Mouse (Mus musculus): ENCODE data around the gene Elof1. TPM values are rescaled to one million over a fixed set of nuclear protein-coding genes. Genes with fewer than 3 reads are reported as not detected.
"Not testable (repeated sequence)": the region's sequence is repeated elsewhere in the genome, so short reads cannot be mapped to it uniquely, and the experiment has no call there.

The Elof1 gene
- polyA plus RNA-seq, 1 experiment from 2014 or later, result 192 TPM

GRCm38 (mm10) chr9:22156497-22157245, 39.7 kb upstream of the Elof1 start, which contains the start of gene Pigyl:
Gene Pigyl, plus strand, starts transcription at chr9:22156846.
- peak; percentile 99 for ATAC-seq
- peak within 1 kb of the TSS; percentile 94 for H3K27ac ChIP-seq (ENCODE audit: low read depth, low read length)
- H3K4me1 ChIP-seq (ENCODE audit: control insufficient read depth, insufficient read depth, low read depth, low read length), result peaks cover 12% of the 10 kb centered on the region
- no peaks in the 10 kb centered on the region for H3K36me3 ChIP-seq (ENCODE audit: control insufficient read depth, insufficient read depth, low read length)
- no peaks in the 10 kb centered on the region for H3K9me3 ChIP-seq (ENCODE audit: control insufficient read depth, low read length)
- H3K4me2 ChIP-seq (ENCODE audit: low read length), result peak within 1 kb of the TSS; percentile 71
- H3K27me3 ChIP-seq (replicated peaks; ENCODE audit: control insufficient read depth, insufficient read depth, low read length), result no peaks in the 10 kb centered on the region
- H3K9ac ChIP-seq (ENCODE audit: low read depth, low read length), result peak within 1 kb of the TSS; percentile 86
- under 1% methylated on average over 48 of the region's 65 CpGs for WGBS
- H3K4me3 ChIP-seq (ENCODE audit: low read length), result peak within 1 kb of the TSS; percentile 77

GRCm38 (mm10) chr9:22155614-22156013, 38.6 kb upstream of the Elof1 start:
- 28% methylated on average over 10 of the region's 10 CpGs for WGBS
- no peaks in the 10 kb centered on the region for H3K9me3 ChIP-seq (ENCODE audit: control insufficient read depth, low read length)
- H3K27me3 ChIP-seq (replicated peaks; ENCODE audit: control insufficient read depth, insufficient read depth, low read length), result no peaks in the 10 kb centered on the region
- H3K4me2 ChIP-seq (ENCODE audit: low read length), result peak overlapping the region; percentile 43
- no peaks in the 10 kb centered on the region for H3K36me3 ChIP-seq (ENCODE audit: control insufficient read depth, insufficient read depth, low read length)
- no peak overlapping the region for H3K9ac ChIP-seq (ENCODE audit: low read depth, low read length)
- no peak overlapping the region for H3K27ac ChIP-seq (ENCODE audit: low read depth, low read length)
- H3K4me1 ChIP-seq (ENCODE audit: control insufficient read depth, insufficient read depth, low read depth, low read length), result peaks cover 12% of the 10 kb centered on the region
- ATAC-seq, result no peak
- H3K4me3 ChIP-seq (ENCODE audit: low read length), result no peak overlapping the region

DNA sequence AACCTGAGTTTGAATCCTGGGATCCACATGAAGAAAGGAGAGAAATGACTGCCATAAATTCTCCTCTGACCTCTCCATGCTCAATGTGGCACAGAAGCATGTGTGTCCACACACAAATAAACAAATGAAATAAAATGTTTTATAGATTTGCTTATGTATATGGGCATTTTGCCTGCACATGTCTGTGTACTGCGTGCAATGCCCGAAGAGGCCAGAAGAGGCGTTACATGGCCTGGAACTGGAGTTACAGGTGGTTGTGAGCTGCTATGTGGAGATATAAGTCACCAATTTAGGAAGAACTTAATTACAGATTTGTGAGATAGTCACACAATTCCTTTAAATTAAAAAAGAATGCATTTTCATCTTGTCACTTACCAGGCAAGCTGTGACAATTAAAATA, 36.8 kb upstream of the Elof1 start:
- no peak for ATAC-seq
- Histone ChIP-seq H3K36me3 (ENCODE audit: control insufficient read depth, insufficient read depth, low read length) (no peaks in the 10 kb centered on the region), H3K9me3 (ENCODE audit: control insufficient read depth, low read length) (no peaks in the 10 kb centered on the region), H3K27me3 (replicated peaks; ENCODE audit: control insufficient read depth, insufficient read depth, low read length) (no peaks in the 10 kb centered on the region), H3K27ac (ENCODE audit: low read depth, low read length) (no peak overlapping the region), H3K9ac (ENCODE audit: low read depth, low read length) (no peak overlapping the region), H3K4me2 (ENCODE audit: low read length) (no peak overlapping the region), H3K4me3 (ENCODE audit: low read length) (no peak overlapping the region), H3K4me1 (ENCODE audit: control insufficient read depth, insufficient read depth, low read depth, low read length) (peaks cover 12% of the 10 kb centered on the region)
- WGBS, result 91% methylated on average over 3 of the region's 3 CpGs

DNA sequence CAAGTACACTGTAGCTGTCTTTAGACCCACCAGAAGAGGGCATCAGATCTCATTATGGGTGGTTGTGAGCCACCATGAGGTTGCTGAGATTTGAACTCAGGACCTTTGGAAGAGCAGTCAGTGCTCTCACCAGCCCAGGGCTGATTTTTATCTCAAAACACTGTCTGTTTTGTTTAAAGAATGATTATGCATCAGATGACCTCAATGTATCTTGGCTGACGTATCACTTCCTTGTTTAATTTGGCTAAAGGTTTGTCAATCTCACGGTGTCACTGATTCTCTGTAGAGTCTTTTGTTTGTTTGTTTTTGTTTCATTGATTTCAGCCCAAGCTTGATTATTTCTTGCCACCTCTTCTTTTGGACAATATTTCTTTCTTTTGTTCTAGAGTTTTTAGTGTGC, 34.0 kb upstream of the Elof1 start:
- ATAC-seq, result no peak
- Histone ChIP-seq H3K9me3 (ENCODE audit: control insufficient read depth, low read length) (no peaks in the 10 kb centered on the region), H3K4me3 (ENCODE audit: low read length) (no peak overlapping the region), H3K4me2 (ENCODE audit: low read length) (no peak overlapping the region), H3K36me3 (ENCODE audit: control insufficient read depth, insufficient read depth, low read length) (no peaks in the 10 kb centered on the region), H3K27me3 (replicated peaks; ENCODE audit: control insufficient read depth, insufficient read depth, low read length) (no peaks in the 10 kb centered on the region), H3K9ac (ENCODE audit: low read depth, low read length) (no peak overlapping the region), H3K27ac (ENCODE audit: low read depth, low read length) (no peak overlapping the region), H3K4me1 (ENCODE audit: control insufficient read depth, insufficient read depth, low read depth, low read length) (no peaks in the 10 kb centered on the region)
- WGBS, result 81% methylated on average over 2 of the region's 2 CpGs

- not testable (repeated sequence) for H3K4me1 ChIP-seq (ENCODE audit: control insufficient read depth, insufficient read depth, low read depth, low read length); H3K27me3 ChIP-seq (replicated peaks; ENCODE audit: control insufficient read depth, insufficient read depth, low read length); ATAC-seq; H3K27ac ChIP-seq (ENCODE audit: low read depth, low read length); H3K9me3 ChIP-seq (ENCODE audit: control insufficient read depth, low read length); H3K36me3 ChIP-seq (ENCODE audit: control insufficient read depth, insufficient read depth, low read length); H3K4me3 ChIP-seq (ENCODE audit: low read length); H3K9ac ChIP-seq (ENCODE audit: low read depth, low read length); H3K4me2 ChIP-seq (ENCODE audit: low read length)
- WGBS, result 84% methylated on average over 7 of the region's 7 CpGs
Measured at GRCm38 (mm10) chr9:22150249-22150693, 33.3 kb upstream of the Elof1 start.

DNA sequence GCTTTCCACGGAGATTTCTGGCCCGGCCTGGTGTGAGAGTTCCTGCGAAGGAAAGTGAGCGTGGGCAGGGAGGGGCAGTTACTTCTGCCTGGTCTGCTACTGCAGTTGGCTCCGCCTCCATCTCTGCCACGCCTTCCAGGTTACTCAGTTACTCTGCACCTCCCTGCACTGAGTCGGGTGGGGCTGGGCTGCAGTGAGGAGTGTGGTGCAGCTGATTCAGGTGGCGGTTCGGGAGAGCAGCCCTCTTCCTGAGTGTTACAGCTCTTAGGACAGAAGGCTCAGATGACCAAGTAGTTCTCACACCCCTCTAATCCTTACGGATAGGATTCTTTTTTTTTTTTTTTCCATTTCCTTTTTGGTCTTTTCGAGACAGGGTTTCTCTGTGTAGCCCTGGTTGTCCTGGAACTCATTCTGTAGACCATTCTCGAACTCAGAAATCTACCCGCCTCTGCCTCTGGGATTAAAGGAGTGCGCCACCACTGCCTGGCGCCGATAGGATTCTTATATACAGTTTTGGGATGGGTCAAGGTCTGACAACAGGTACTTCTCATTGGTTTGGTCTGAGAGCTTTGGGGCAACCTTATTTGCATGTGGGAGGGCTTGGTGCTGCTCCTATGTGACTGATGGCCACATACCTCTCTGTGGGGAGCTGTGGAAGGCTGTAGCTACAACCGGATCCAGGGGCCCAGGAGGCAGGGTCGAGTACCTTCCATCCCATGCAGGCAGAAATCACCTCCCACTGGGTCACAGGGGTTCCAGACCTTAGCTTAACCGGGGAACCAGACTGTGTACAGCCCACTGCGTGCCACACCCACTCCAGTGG, 32.7 kb upstream of the Elof1 start:
- ATAC-seq, result no peak
- H3K9ac ChIP-seq (ENCODE audit: low read depth, low read length), result no peak overlapping the region
- no peak overlapping the region for H3K4me2 ChIP-seq (ENCODE audit: low read length)
- H3K4me3 ChIP-seq (ENCODE audit: low read length), result no peak overlapping the region
- no peaks in the 10 kb centered on the region for H3K27me3 ChIP-seq (replicated peaks; ENCODE audit: control insufficient read depth, insufficient read depth, low read length)
- H3K36me3 ChIP-seq (ENCODE audit: control insufficient read depth, insufficient read depth, low read length), result no peaks in the 10 kb centered on the region
- 83% methylated on average over 20 of the region's 20 CpGs for WGBS
- no peak overlapping the region for H3K27ac ChIP-seq (ENCODE audit: low read depth, low read length)
- no peaks in the 10 kb centered on the region for H3K4me1 ChIP-seq (ENCODE audit: control insufficient read depth, insufficient read depth, low read depth, low read length)
- H3K9me3 ChIP-seq (ENCODE audit: control insufficient read depth, low read length), result no peaks in the 10 kb centered on the region

DNA sequence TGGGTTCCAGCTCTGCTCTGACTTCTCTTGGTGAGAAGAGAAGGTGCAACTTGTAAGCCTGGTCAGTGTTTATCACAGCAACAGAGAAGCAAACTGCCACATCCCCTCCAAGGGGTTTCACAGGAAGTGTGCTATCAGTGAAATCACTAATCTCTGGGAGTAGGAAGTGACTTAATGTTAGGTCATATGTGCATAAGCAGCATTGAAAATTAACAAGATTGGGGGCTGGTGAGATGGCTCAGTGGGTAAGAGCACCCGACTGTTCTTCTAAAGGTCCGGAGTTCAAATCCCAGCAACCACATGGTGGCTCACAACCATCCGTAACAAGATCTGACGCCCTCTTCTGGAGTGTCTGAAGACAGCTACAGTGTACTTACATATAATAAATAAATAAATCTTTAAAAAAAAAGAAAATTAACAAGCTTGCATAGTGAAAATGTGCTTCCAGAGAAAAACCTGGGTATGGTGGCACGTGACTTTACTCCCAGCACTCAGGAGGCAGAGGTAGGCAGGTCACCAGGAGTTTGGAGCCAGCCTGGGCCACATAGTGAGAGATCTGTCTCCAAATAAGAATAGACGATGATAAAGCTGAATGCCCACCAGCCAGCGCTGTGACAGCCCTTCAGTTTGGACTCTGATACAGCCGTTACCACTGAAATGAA, 27.5 kb upstream of the Elof1 start:
- H3K36me3 ChIP-seq (ENCODE audit: control insufficient read depth, insufficient read depth, low read length), result no peaks in the 10 kb centered on the region
- H3K27ac ChIP-seq (ENCODE audit: low read depth, low read length), result no peak overlapping the region
- H3K9me3 ChIP-seq (ENCODE audit: control insufficient read depth, low read length), result no peaks in the 10 kb centered on the region
- H3K4me1 ChIP-seq (ENCODE audit: control insufficient read depth, insufficient read depth, low read depth, low read length), result no peaks in the 10 kb centered on the region
- ATAC-seq, result no peak
- no peak overlapping the region for H3K4me2 ChIP-seq (ENCODE audit: low read length)
- 89% methylated on average over 7 of the region's 8 CpGs for WGBS
- H3K27me3 ChIP-seq (replicated peaks; ENCODE audit: control insufficient read depth, insufficient read depth, low read length), result no peaks in the 10 kb centered on the region
- H3K4me3 ChIP-seq (ENCODE audit: low read length), result no peak overlapping the region
- no peak overlapping the region for H3K9ac ChIP-seq (ENCODE audit: low read depth, low read length)

DNA sequence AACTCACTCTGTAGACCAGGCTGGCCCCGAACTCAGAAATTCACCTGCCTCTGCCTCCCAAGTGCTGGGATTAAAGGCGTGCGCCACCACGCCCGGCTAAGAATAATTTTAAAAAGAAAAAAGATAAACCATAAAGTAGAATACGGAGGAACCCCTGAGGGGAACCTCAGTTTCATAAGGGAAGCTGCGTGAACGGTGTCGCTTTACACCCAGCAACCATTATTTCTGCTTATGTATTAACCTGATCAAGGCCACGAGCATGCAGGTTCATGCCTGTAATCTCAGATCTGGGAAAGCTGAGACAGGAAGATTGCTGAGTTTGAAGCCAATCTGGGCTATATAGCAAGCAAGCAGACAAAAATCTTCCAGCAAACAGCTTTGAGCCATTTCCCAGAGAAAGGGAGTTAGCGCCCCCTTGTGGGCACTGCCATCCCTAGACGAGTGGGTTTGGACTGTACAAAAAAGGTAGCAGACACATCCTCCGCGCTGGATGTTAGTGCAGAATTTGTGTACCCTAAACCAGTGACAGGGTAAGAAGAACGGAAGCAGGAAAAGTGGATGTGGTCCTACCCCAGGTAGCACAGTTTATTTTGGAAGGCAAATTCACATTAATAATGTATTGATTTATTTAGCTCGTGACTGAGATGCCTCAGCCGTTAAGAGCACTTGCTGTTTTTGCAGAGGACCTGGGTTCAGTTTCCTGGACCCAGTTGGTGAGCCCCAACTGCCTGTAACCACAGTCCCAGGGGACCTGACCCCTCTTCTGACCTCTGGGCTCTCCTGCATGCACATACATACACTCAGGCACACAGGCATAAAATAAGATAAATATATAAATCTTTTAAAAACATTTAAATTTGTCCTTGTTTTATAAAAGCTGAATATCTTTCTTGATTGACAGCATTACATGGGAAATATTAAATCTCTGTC, 26.4 kb upstream of the Elof1 start:
- Histone ChIP-seq H3K4me1 (ENCODE audit: control insufficient read depth, insufficient read depth, low read depth, low read length) (no peaks in the 10 kb centered on the region), H3K4me2 (ENCODE audit: low read length) (no peak overlapping the region), H3K9me3 (ENCODE audit: control insufficient read depth, low read length) (no peaks in the 10 kb centered on the region), H3K9ac (ENCODE audit: low read depth, low read length) (no peak overlapping the region), H3K27ac (ENCODE audit: low read depth, low read length) (no peak overlapping the region), H3K27me3 (replicated peaks; ENCODE audit: control insufficient read depth, insufficient read depth, low read length) (no peaks in the 10 kb centered on the region), H3K4me3 (ENCODE audit: low read length) (no peak overlapping the region), H3K36me3 (ENCODE audit: control insufficient read depth, insufficient read depth, low read length) (no peaks in the 10 kb centered on the region)
- WGBS, result 55% methylated on average over 17 of the region's 17 CpGs
- ATAC-seq, result peak; percentile 78
